Mouse (Mus musculus): ENCODE measurements around the gene Gdap2. TPM values are rescaled to one million over a fixed set of nuclear protein-coding genes. Genes with fewer than 3 reads are reported as not detected.

Gene Gdap2
- polyA plus RNA-seq, 1 experiment from 2014 or later, result 19.5 TPM

Other genes starting within 250 kb of the Gdap2 start
- 20.5 and 23.5 TPM in 2 replicates for gene Wdr3, start within 50 bp of the Gdap2 start, polyA plus RNA-seq (2014; fragmentation: Nextera tagmentation; extraction: Ambion mirVana)

Measured in heart, embryonic 14.5 days (tissue).